Mouse (Mus musculus) inflammation-experienced regulatory T-cells (primary cell): ENCODE data around the gene Vgf. TPM values are rescaled to one million over a fixed set of nuclear protein-coding genes. Genes with fewer than 3 reads are reported as not detected.

Experiments used
- polyA plus RNA-seq, 2 experiments: library from polyadenylated mRNA; unstranded; fragments of 100-300 nt; shearing (Covaris generic); gene quantifications; one replicate each; pipeline ENCODE4 v1.2.1; 2017

Vgf gene
- polyA plus RNA-seq: not detected

DNA sequence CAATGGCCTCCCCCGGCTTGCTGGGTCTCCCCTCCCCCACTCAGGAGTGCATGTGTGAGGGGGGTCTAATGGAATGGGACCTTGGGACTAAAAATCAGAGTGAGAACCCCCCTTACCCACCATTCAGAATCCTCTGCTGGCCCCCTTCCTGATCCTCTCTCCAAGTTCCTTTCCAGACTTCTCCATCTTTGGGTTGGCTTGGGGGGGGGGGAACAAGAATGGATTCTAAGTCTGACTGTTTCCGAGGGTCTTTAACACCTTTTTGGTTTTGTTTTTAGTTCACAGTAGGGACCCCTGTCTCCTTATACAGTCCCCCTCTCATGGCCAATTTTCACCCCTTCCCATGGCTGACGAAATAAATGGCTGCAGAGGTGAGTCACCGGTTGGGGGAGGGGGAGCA is at the start of gene Vgf:
Gene Vgf, plus strand, starts transcription at position 301 of the 400 bp plus-strand sequence.

DNA sequence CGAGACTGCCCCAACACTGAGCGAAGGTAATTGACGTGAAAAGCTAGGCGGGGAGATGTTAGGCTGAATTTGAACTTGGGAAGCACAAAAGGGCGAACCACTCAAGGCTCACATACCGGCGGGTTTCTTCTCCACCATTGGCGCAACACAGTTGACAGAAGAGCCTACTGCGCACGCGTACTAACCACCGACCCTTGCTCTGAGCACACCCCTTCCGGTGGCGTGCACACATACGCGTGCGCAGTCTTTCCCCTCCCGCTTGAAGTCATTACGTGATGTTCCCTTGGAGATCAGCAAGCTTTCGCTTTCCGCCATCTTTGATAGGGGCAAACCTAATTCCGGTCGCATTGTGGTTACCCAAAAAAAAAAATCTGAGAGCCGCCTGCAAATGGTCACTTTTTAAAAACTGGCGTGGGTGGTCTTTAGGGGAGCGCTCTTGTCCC is 39.5 kb upstream of the Vgf start, which contains the start of gene Plod3:
Gene Plod3, plus strand, starts transcription at position 325 of the 443 bp plus-strand sequence.

DNA sequence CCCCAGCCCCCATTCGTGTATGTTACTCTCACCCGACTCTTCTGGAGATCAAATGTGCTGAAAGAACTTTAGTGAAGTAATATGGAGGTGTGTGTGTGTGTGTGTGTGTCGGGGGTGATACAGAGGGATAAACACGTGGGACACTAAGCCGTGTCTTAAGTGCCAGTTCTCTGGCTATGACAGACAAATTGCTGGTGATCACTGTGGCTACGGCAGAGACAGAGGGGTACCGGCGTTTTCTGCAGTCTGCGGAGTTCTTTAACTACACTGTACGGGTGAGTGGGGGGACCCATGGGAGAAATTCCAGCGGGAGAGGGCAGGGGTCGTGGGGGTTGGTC is 38.3 kb upstream of the Vgf start, which contains the start of gene Znhit1:
Gene Znhit1, minus strand, starts transcription at position 88 of the 338 bp plus-strand sequence.

GRCm38 (mm10) chr5:137045402-137046323 is 19.5 kb downstream of the Vgf start, which contains the start of gene Ap1s1:
Gene Ap1s1 (minus strand): TSS chr5:137046135.

DNA sequence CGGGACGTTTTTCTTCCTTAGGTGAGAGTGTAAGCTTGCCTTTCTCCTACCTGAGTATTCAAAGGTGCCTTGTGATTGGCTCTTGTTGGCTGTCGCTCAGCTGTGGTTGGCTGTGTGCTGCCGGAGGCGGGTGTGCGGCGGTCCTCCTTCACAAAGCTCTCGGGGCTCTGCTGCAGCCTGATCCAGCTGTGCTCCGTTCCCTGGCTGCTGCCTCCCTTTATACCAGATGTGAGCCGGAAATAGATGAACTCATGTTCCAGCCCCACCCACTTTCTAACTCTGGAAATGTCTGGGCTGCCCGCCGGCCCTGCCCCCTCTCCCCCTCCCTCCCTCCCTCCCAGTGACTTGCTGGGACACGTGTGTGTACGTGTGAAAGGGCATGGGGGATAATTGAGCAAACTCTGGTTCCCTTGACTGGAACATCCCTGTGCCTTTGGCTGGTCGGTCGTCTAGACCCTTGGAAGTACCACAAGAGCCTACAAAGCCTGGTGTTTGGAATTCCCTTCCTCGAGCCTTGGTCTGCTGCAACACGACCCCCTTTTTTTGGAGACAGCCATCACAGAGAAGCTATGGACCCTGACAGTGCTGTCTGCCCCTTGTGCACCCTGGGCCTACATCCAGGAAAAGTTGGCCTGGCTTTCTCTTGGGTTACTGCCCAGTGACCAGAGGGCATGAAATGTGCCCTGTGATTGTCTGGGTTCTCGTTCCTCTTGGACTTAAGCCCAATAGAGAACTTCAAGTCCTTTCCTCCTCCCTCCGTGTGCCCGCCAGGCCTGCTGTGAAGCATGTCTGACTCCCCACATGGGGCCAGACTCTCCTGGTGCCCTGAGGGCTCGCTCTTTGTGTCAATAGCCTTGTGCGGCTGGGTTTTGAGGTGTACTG is 46.1 kb downstream of the Vgf start, which contains the start of gene Serpine1:
Gene Serpine1, minus strand, starts transcription at position 190 of the 882 bp plus-strand sequence.

Other genes with a start within 250 kb of the Vgf start
- gene Col26a1, start 143.2 kb upstream of the Vgf start, polyA plus RNA-seq: 1 to 10 TPM in 1 of 2 experiments, under 1 TPM in 1; 0.76 to 6.1 TPM
- 1 to 10 TPM; 7.7 to 9.2 TPM for gene Ift22, start 118.2 kb upstream of the Vgf start, polyA plus RNA-seq
- gene Fis1, start 73.1 kb upstream of the Vgf start, polyA plus RNA-seq: 100 to 1,000 TPM; 204 to 262 TPM
- gene Cldn15, start 59.8 kb upstream of the Vgf start, polyA plus RNA-seq: not detected
- gene Plod3, start 39.4 kb upstream of the Vgf start, polyA plus RNA-seq: 10 to 100 TPM in 1 of 2 experiments, 1 to 10 TPM in 1; 9.8 to 16.2 TPM
- 10 to 100 TPM; 41.9 to 59.2 TPM for gene Znhit1, start 38.4 kb upstream of the Vgf start, polyA plus RNA-seq
- gene Ap1s1, start 19.7 kb downstream of the Vgf start, polyA plus RNA-seq: 10 to 100 TPM; 71.3 to 86.8 TPM
- 1 to 10 TPM in 1 of 2 experiments, under 1 TPM in 1; 0.14 to 1.6 TPM for gene Serpine1, start 45.9 kb downstream of the Vgf start, polyA plus RNA-seq
- 10 to 100 TPM; 11.7 to 16.4 TPM for gene Trim56, start 89.8 kb downstream of the Vgf start, polyA plus RNA-seq
- under 1 TPM in 1 of 2 experiments, not detected in 1; 0.93 TPM for gene Muc3, start 122.9 kb downstream of the Vgf start, polyA plus RNA-seq
- 1 to 10 TPM; 1.5 to 1.9 TPM for gene Muc3a, start 186.0 kb downstream of the Vgf start, polyA plus RNA-seq